Mouse (Mus musculus) neural tube, embryonic 15.5 days (tissue): ENCODE measurements at regions not wholly inside any gene's neighbourhood (a gene's known extent, or its start where the extent isn't known, plus 50 kb on each side); places are given as distances from the start of the nearest gene placed in this dataset.
A peak's percentile ranks its signal among the peaks of the same experiment; 100 is the strongest.

Experiments
- ATAC-seq: fragments of 200-750 bp; cut with Nextera tagmentation; 2 replicates; pipeline ENCODE4 v1.8.0; 2017; ENCODE audit warnings: mild to moderate bottlenecking, moderate TSS enrichment, moderate library complexity; ENCODE audit not compliant: low FRiP score
- H3K27ac ChIP-seq: fragments of 300-500 bp; sonication (generic); replicated peaks from 2 replicates; pipeline ENCODE4 v1.5.1; 2015; ENCODE audit warnings: mild to moderate bottlenecking, inconsistent platforms
- H3K27me3 ChIP-seq: fragments of 300-500 bp; sonication (generic); replicated peaks from 2 replicates; pipeline ENCODE4 v1.6.1; 2015; ENCODE audit warnings: inconsistent platforms
- H3K36me3 ChIP-seq: fragments of 300-500 bp; sonication (generic); 2 replicates; pipeline ENCODE4 v1.6.1; 2015; ENCODE audit warnings: inconsistent platforms
- H3K4me1 ChIP-seq: fragments of 300-500 bp; sonication (generic); 2 replicates; pipeline ENCODE4 v1.6.1; 2015; ENCODE audit warnings: inconsistent platforms
- H3K4me2 ChIP-seq: fragments of 300-500 bp; sonication (generic); 2 replicates; pipeline ENCODE4 v1.6.1; 2015; ENCODE audit warnings: inconsistent platforms, mild to moderate bottlenecking, moderate library complexity
- H3K4me3 ChIP-seq: fragments of 300-500 bp; sonication (generic); replicated peaks from 2 replicates; pipeline ENCODE4 v1.5.1; 2015; ENCODE audit warnings: mild to moderate bottlenecking, inconsistent platforms
- H3K9ac ChIP-seq: fragments of 300-500 bp; sonication (generic); replicated peaks from 2 replicates; pipeline ENCODE4 v1.6.1; 2015; ENCODE audit warnings: mild to moderate bottlenecking, inconsistent platforms
- H3K9me3 ChIP-seq: fragments of 300-500 bp; sonication (generic); replicated peaks from 2 replicates; pipeline ENCODE4 v1.6.1; 2016; ENCODE audit warnings: inconsistent platforms
- WGBS: fragments of 180-500 bp; shearing (Covaris S2); methylation state at CpG from one replicate; pipeline ENCODE4 v1.1.7; 2015; ENCODE audit warnings: mixed read lengths; 5-methylcytosine and 5-hydroxymethylcytosine counted together

DNA sequence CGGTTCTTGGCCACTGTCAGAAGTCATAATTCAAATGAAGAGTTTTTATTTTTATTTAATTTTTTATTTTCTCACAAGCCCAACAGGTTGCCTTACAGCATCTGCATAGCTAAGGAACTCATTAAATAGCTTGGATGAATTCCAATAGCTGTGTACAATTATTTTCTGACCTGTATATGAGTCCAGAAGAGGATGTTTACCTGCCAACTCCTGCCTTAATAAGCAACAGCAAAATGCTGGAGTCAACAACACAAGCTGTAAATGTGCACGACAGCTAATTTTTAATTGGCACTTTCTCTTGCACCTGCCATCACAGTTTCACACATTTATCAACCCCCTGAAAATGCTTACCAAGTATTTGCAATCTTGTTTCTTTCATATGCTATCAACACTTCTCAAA is 161.4 kb upstream of the Crbn start:
- Histone ChIP-seq H3K27me3 (no peaks in the 10 kb centered on the region), H3K4me2 (no peak overlapping the region), H3K4me1 (no peaks in the 10 kb centered on the region), H3K4me3 (no peak overlapping the region), H3K9me3 (no peaks in the 10 kb centered on the region), H3K9ac (no peak overlapping the region), H3K36me3 (no peaks in the 10 kb centered on the region), H3K27ac (no peak overlapping the region)
- WGBS: 78% methylated on average over 2 of the region's 2 CpGs
- no peak for ATAC-seq

DNA sequence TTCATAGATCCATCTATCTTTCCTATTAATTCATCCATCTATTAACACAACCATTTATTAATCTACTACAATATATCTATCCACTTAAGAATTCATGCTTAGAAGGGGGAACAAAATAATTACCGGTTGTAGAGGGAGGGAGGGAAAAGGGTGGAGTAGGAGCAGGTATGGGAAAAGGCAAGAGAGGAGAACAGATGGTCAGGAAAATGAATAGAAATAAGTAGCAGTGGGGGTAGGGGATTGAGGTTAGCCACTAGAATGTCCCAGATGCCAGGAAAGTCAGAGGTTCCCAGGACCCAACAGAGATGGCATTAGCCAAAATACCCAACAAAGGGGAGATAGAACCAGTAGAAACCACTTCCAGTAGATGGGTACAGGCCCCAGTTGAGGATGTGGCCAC is 164.5 kb upstream of the Crbn start:
- Histone ChIP-seq H3K4me1 (no peaks in the 10 kb centered on the region), H3K4me2 (no peak overlapping the region), H3K36me3 (no peaks in the 10 kb centered on the region), H3K4me3 (no peak overlapping the region), H3K27me3 (no peaks in the 10 kb centered on the region), H3K9ac (no peak overlapping the region), H3K9me3 (no peaks in the 10 kb centered on the region), H3K27ac (no peak overlapping the region)
- WGBS: 75% methylated on average over 1 of the region's 1 CpGs
- ATAC-seq: no peak

DNA sequence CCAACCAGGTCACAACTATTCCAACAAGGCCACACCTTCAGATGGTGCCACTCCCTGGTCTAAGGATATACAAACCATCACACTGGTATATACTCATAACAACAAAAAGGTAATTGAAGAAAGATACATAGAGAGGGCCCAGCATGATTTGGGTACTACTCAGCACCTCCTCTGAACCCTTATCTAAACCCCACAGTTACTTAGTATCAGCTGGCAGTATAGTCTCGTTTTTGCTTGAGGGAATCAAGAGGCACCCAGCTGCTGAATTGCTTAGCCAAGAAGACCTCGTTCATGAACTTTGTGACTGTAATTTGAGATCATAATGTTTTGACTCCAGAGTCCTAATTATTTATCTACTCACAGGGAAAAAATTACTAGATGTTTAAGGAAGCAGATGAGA is 175.6 kb upstream of the Crbn start:
- Histone ChIP-seq H3K27me3 (no peaks in the 10 kb centered on the region), H3K4me3 (no peak overlapping the region), H3K4me1 (peaks cover 3% of the 10 kb centered on the region; the same call in 1 of the 2 replicates), H3K9ac (no peak overlapping the region), H3K9me3 (no peaks in the 10 kb centered on the region), H3K4me2 (no peak overlapping the region), H3K36me3 (no peaks in the 10 kb centered on the region), H3K27ac (no peak overlapping the region)
- no peak for ATAC-seq
- WGBS: 63% methylated on average over 2 of the region's 2 CpGs

DNA sequence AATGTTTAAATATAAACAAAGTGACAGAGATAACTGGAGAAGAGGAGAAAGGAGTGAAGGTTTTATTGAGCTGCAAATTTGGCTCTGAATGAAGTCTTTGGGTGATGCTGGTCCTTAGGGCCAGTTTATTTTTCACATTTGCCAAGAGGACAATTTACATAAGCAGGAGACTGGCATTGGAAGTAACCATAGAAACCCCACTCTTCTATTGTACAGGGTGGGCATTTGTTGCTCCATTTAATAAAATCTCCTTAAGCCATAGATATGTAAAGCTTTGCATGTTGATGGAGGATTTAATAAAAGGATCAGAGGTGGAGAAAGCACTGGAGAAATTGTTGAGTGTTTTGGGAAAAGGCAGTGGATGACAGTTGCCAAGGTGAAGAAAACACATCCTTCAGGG is 178.8 kb upstream of the Crbn start:
- peaks cover 3% of the 10 kb centered on the region; the same call in 1 of the 2 replicates for H3K4me1 ChIP-seq
- no peaks in the 10 kb centered on the region for H3K9me3 ChIP-seq
- H3K27me3 ChIP-seq: no peaks in the 10 kb centered on the region
- H3K4me3 ChIP-seq: no peak overlapping the region
- H3K27ac ChIP-seq: no peak overlapping the region
- no peak overlapping the region for H3K4me2 ChIP-seq
- no peak for ATAC-seq
- no peak overlapping the region for H3K9ac ChIP-seq
- no peaks in the 10 kb centered on the region for H3K36me3 ChIP-seq

DNA sequence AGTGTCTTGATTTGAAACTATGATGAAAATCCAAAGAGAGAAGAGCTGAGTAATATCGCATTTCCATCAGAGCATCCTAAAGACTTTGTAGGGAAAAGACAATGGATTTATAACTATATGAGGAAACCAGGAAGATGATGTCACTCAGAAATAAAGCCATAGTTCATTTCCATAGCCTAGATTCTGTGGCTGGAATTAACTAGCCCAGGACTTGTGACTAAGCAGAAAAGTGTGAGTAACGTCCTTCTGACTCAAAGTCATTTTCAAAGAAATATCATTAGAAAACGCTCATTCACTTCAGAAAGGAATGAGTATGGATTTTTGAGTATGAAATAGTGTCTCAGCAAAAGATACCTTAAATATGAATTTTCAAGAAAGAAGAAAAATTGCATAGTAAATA is 179.9 kb upstream of the Crbn start:
- Histone ChIP-seq H3K9me3 (no peaks in the 10 kb centered on the region), H3K4me2 (no peak overlapping the region), H3K4me1 (peaks cover 3% of the 10 kb centered on the region; the same call in 1 of the 2 replicates), H3K27me3 (no peaks in the 10 kb centered on the region), H3K9ac (no peak overlapping the region), H3K4me3 (no peak overlapping the region), H3K36me3 (no peaks in the 10 kb centered on the region), H3K27ac (no peak overlapping the region)
- WGBS: 83% methylated on average over 3 of the region's 3 CpGs
- no peak for ATAC-seq

DNA sequence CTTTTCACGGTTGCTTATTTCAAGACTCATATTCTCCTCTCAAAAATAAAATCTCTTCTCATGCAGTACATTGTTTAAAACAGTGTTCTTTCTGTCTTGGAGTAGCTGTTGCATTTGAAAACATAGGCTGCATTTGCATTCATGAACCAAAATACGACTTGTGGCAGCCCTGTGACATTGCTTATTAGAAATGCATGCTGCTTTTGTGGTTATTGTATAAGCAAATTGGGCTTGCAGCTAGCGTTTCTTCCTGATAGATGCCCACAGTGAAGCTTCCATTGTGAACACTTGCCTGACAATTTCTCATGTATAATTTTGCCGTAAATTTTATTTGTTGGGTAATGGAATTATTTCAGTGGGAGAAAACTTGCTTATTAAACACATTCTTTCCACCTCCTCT is 180.3 kb upstream of the Crbn start:
- 22% methylated on average over 4 of the region's 4 CpGs for WGBS
- Histone ChIP-seq H3K27me3 (no peaks in the 10 kb centered on the region), H3K27ac (no peak overlapping the region), H3K4me2 (no peak overlapping the region), H3K36me3 (no peaks in the 10 kb centered on the region), H3K9ac (no peak overlapping the region), H3K4me1 (peaks cover 3% of the 10 kb centered on the region; the same call in 1 of the 2 replicates), H3K4me3 (no peak overlapping the region), H3K9me3 (no peaks in the 10 kb centered on the region)
- ATAC-seq: no peak

DNA sequence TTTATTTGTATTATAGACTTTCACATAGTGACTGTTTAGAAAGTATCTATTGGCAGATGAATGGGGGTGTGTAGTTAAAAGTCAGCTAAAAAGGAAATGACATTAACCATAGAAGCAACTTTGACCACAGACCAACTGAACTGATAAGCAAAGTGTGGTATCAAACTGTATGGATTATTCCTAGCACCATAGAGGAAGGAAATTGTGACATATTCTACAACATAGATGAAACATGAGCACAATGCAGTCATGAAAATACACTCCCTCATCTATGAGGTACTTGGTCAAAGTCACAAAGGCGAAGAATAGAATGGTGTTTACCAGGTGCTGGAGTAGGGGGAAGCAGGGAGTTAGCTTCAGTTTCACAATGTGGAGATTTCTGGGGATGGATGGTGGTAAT is 181.4 kb upstream of the Crbn start:
- H3K27me3 ChIP-seq: no peaks in the 10 kb centered on the region
- H3K4me1 ChIP-seq: peaks cover 3% of the 10 kb centered on the region; the same call in 1 of the 2 replicates
- H3K36me3 ChIP-seq: no peaks in the 10 kb centered on the region
- no peak for ATAC-seq
- H3K9ac ChIP-seq: no peak overlapping the region
- H3K9me3 ChIP-seq: no peaks in the 10 kb centered on the region
- WGBS: 97% methylated on average over 1 of the region's 1 CpGs
- no peak overlapping the region for H3K27ac ChIP-seq
- H3K4me3 ChIP-seq: no peak overlapping the region
- H3K4me2 ChIP-seq: no peak overlapping the region

DNA sequence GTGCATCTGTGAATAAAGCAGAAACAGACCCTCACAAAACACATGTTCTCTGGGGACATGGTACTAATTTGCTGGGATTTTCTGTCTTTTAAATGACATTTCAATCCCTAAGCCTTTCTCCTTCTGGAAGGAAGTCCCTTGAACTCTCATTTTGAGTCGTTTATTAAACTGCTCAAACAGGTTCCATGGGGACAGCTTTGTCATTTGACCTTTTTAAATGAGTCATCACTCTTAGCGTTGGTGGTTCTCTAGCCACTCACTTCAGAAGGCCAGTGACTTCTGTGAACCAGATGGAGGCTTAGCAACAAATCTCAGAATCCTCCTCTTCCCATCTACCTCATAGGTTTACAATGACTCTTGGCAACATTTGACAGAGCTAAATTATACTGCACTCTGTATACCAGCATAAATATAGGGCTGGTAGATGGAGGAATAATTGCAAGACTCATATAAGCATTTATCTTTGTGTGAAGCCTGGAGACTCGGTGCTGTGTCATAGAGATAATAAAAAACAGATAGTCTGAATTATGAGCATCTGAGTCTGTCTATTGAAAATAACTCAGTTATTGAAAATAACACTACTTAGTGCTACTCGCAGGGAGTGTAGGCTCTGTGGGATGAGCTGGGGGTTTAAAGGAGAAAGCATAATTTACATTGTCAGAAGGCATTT is 185.4 kb upstream of the Crbn start:
- H3K4me1 ChIP-seq: peaks cover under 1% of the 10 kb centered on the region; the same call in 1 of the 2 replicates
- ATAC-seq: no peak
- no peak overlapping the region for H3K9ac ChIP-seq
- no peak overlapping the region for H3K4me2 ChIP-seq
- H3K27ac ChIP-seq: no peak overlapping the region
- no peaks in the 10 kb centered on the region for H3K9me3 ChIP-seq
- H3K36me3 ChIP-seq: no peaks in the 10 kb centered on the region
- no peaks in the 10 kb centered on the region for H3K27me3 ChIP-seq
- WGBS: 55% methylated on average over 4 of the region's 4 CpGs
- no peak overlapping the region for H3K4me3 ChIP-seq

DNA sequence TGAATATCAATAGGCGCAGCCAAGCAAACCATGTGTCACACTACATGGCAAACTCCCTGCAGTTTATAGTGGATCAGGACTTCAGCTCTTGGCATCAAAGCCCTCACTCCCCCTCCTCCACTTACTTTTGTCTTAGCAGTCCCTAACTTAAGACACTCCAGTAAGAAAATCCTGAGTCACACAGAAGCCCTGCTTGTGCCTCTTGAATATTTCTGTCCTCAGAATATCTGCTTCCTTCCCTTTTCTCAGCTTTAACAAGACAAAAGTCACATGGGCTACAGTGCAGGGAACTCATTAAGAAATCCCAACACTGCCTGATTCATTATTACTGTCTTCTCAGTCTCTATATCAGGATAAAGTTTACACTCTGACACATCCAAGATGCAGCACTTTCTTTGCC is 191.7 kb upstream of the Crbn start:
- Histone ChIP-seq H3K9me3 (no peaks in the 10 kb centered on the region), H3K4me3 (no peak overlapping the region), H3K27ac (no peak overlapping the region), H3K27me3 (no peaks in the 10 kb centered on the region), H3K4me1 (no peaks in the 10 kb centered on the region), H3K4me2 (no peak overlapping the region), H3K36me3 (no peaks in the 10 kb centered on the region), H3K9ac (no peak overlapping the region)
- WGBS: 97% methylated on average over 1 of the region's 1 CpGs
- no peak for ATAC-seq

DNA sequence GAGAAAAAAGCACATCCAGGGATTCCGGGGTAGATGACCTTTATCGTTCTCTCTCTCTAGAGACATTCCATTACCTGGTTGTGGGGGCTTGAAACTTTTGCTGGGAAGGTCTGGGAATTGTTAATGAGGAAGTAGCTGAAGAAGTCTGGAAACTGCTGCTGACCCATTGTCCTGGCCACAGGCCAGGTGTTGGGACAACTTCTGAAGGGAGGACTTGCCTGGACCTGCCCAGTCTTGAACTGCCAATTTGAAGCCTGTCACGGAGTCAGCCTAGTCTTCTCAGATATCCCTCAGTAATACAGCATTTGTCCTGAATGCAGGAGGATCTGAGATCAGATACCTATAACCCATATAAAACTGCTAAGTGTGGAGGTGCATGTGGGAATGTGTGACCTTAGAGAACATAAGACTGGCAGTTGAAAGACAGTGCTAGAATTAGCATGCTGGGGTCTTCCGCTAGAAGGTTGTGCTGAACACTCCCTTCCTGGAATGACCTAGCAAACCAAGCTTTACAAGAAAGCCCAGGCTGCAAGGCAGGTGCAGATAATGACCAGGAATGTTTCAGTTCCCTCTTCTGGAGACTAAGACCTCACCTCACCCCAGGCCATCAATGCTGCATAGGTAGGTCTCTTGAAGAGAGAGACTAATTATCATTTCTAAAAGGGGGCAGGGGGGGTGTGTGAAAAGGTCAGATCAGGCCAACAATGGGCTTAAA is 204.7 kb upstream of the Crbn start:
- no peaks in the 10 kb centered on the region for H3K4me1 ChIP-seq
- no peaks in the 10 kb centered on the region for H3K36me3 ChIP-seq
- no peak overlapping the region for H3K27ac ChIP-seq
- no peak overlapping the region for H3K9ac ChIP-seq
- no peaks in the 10 kb centered on the region for H3K9me3 ChIP-seq
- no peak overlapping the region for H3K4me2 ChIP-seq
- H3K4me3 ChIP-seq: no peak overlapping the region
- ATAC-seq: no peak
- no peaks in the 10 kb centered on the region for H3K27me3 ChIP-seq
- WGBS: 93% methylated on average over 4 of the region's 4 CpGs

DNA sequence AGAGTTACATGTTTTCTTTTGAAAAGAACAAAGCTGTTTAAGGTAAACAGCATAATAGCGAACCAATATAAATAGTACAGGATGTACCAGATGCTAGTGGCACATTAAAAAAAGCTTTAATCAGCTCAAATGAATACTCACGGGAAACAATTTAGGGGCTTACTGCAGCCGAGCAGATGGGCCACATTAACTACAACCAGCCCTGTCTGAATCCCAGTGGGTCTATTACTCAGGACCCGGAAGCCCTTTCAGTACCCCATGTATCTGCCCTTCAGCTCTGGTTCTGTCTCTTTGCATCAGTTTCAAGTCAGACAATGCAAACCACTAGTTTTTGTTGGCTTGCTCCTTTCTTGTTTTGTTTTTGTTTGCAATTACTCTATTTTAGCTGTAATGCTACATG is 210.9 kb upstream of the Crbn start:
- 24% methylated on average over 4 of the region's 4 CpGs for WGBS
- H3K9me3 ChIP-seq: no peaks in the 10 kb centered on the region
- no peak overlapping the region for H3K27ac ChIP-seq
- no peaks in the 10 kb centered on the region for H3K36me3 ChIP-seq
- H3K27me3 ChIP-seq: no peaks in the 10 kb centered on the region
- peak; percentile 50; the same call in 1 of the 2 replicates for ATAC-seq
- no peak overlapping the region for H3K4me3 ChIP-seq
- H3K9ac ChIP-seq: no peak overlapping the region
- no peak overlapping the region for H3K4me2 ChIP-seq
- H3K4me1 ChIP-seq: peaks cover 12% of the 10 kb centered on the region

DNA sequence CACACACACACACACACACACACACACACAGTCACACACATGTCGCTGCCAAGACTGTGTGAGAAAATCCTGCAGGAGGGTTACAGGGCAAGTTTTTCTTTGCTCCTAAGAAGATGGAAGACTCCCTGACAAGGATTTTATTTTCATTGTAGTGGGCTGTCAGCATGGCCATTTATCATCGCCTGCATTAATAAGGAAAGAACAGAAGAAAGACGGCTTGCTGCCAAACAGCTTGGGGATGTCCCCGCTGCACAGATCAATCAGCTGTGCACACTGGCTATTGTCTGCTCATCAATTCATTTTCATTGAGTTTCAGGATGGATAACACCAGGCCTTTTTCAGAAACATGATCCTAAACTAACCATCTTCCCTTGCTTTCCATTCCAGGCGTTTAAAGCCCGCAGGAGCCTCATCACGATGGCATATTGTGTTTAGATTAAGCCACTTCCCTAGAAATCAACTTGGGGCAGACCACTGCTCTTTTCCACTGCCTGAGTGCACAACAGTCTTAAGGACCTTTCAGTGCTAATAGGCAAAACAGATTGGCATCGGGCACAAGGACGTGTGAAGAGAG is 213.1 kb upstream of the Crbn start:
- Histone ChIP-seq H3K9me3 (no peaks in the 10 kb centered on the region), H3K27me3 (no peaks in the 10 kb centered on the region), H3K4me1 (peaks cover 12% of the 10 kb centered on the region)

More for the DNA sequence above, 213.1 kb upstream of the Crbn start:
- Histone ChIP-seq H3K27ac (peak overlapping the region; percentile 68; the same call in 1 of the 2 replicates), H3K4me3 (no peak overlapping the region), H3K36me3 (no peaks in the 10 kb centered on the region), H3K4me2 (peak overlapping the region; percentile 30), H3K9ac (no peak overlapping the region)
- ATAC-seq: peak; percentile 45; the same call in 1 of the 2 replicates
- WGBS: 7% methylated on average over 9 of the region's 9 CpGs
